Mouse (Mus musculus) heart, adult 2 months (tissue): ENCODE results near the gene Gm14137. TPM values are rescaled to one million over a fixed set of nuclear protein-coding genes. Genes with fewer than 3 reads are reported as not detected.
A peak's percentile ranks its signal among the peaks of the same experiment; 100 is the strongest.

Source experiments
- DNase-seq, 2 experiments: peaks; one replicate each; pipeline ENCODE4 v3.0.0; 2021
- H3K27ac ChIP-seq: fragments of 200-600 bp; 2 replicates; pipeline ENCODE4 v1.8.1; 2022
- H3K27me3 ChIP-seq: fragments of 200-500 bp; 2 replicates; pipeline ENCODE4 v1.6.1; 2012; ENCODE audit warnings: mild to moderate bottlenecking, low read length, inconsistent platforms, mixed read lengths; ENCODE audit not compliant: control insufficient read depth, insufficient read depth
- H3K36me3 ChIP-seq: fragments of 200-500 bp; 2 replicates; pipeline ENCODE4 v1.6.1; 2012; ENCODE audit warnings: low read length, inconsistent platforms; ENCODE audit not compliant: control insufficient read depth, insufficient read depth
- H3K4me1 ChIP-seq: fragments of 200-500 bp; 2 replicates; pipeline ENCODE4 v1.6.1; 2011; ENCODE audit warnings: low read length; ENCODE audit not compliant: control insufficient read depth, insufficient read depth
- H3K4me3 ChIP-seq: fragments of 200-600 bp; 2 replicates; pipeline ENCODE4 v1.8.1; 2022
- H3K79me2 ChIP-seq: fragments of 200-500 bp; replicated peaks from 2 replicates; pipeline ENCODE4 v1.6.1; 2012; ENCODE audit warnings: mild to moderate bottlenecking, inconsistent platforms, low read length, moderate library complexity, mixed read lengths; ENCODE audit not compliant: control insufficient read depth, insufficient read depth
- H3K9ac ChIP-seq: fragments of 200-500 bp; 2 replicates; pipeline ENCODE4 v1.6.1; 2012; ENCODE audit warnings: low read depth, mild to moderate bottlenecking, control low read depth, inconsistent platforms, low read length, mixed read lengths
- CTCF ChIP-seq: fragments of 200-600 bp; IDR thresholded peaks from 2 replicates; pipeline ENCODE4 v1.8.1; 2022; ENCODE audit warnings: antibody characterized with exemption, mild to moderate bottlenecking, moderate library complexity
- EP300 ChIP-seq: fragments of 200-500 bp; IDR thresholded peaks from 2 replicates; pipeline ENCODE4 v1.6.1; 2011; ENCODE audit warnings: low read depth, low read length, control low read depth; ENCODE audit not compliant: insufficient read depth
- POLR2A ChIP-seq: fragments of 200-500 bp; IDR thresholded peaks from 2 replicates; pipeline ENCODE4 v1.6.1; 2011; ENCODE audit warnings: mild to moderate bottlenecking, low read depth, low read length, control low read depth; ENCODE audit not compliant: insufficient read depth
- WGBS: fragments of 180-500 bp; shearing (Covaris S2); methylation state at CpG from one replicate; pipeline ENCODE4 v1.1.7; 2018; 5-methylcytosine and 5-hydroxymethylcytosine counted together
- intact Hi-C: fragments of 180-260 bp; cut with DNase I; formaldehyde crosslinking; loops from one replicate; pipeline ENCODE4 v1.15.1; 2025
- polyA plus RNA-seq: library from polyadenylated mRNA; depleted of rRNA; stranded (reverse); fragments of >200 nt; gene quantifications from 2 replicates; pipeline ENCODE4 v1.2.3, GENCODE M21; 2012
- total RNA-seq, 2 experiments: library from RNA; stranded (reverse); gene quantifications; 2 replicates each; pipeline ENCODE4 v1.2.3; 2021

The Gm14137 gene
- total and polyA plus RNA-seq, 3 experiments: 0.04 TPM; not detected in 2

DNA sequence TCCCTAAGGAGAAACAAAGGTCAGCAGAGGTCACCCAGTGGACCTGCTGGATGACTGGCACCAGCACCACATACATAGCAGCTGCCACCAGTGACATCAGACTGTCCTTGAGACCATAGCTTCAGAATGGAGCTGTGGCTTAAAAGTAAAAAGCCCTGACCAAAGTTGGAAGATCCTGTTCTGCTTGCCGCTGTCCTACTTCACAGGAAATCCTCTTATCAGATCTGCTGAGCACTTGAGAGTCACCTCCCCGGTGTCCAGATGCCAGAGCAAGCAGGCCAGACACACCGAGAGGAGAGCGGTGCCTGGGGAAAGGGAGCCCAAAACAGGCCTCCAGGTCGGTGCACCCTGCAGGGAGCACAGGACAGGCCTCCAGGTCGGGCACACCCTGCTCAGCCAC is 22.1 kb upstream of the Gm14137 start:
- TF ChIP-seq CTCF: no peak
- TF ChIP-seq EP300: no peak
- no peak for TF ChIP-seq POLR2A
- intact Hi-C loops: loop anchor here (5.0 kb wide), 1 partner anchor 40 kb away; the partner anchor contains the start of gene Rad51
- WGBS: 39% methylated on average over 6 of the region's 6 CpGs
- Histone ChIP-seq H3K27ac (no peak overlapping the region), H3K9ac (no peak overlapping the region), H3K79me2 (no peaks in the 10 kb centered on the region), H3K27me3 (no peaks in the 10 kb centered on the region), H3K4me3 (no peak overlapping the region), H3K36me3 (peaks cover 3% of the 10 kb centered on the region; the same call in 1 of the 2 replicates), H3K4me1 (peaks cover 6% of the 10 kb centered on the region)
- DNase-seq: no peak

GRCm38 (mm10) chr2:119154683-119155082 is 19.6 kb upstream of the Gm14137 start:
- no peak overlapping the region for H3K9ac ChIP-seq
- H3K36me3 ChIP-seq: peaks cover 3% of the 10 kb centered on the region; the same call in 1 of the 2 replicates
- intact Hi-C loops: loop anchor here (5.0 kb wide), 1 partner anchor 42 kb away; the partner anchor contains the start of gene Rad51
- TF ChIP-seq EP300: no peak
- no peak for TF ChIP-seq CTCF
- no peak for TF ChIP-seq POLR2A
- no peaks in the 10 kb centered on the region for H3K27me3 ChIP-seq
- H3K4me1 ChIP-seq: peaks cover 6% of the 10 kb centered on the region
- no peaks in the 10 kb centered on the region for H3K79me2 ChIP-seq
- no peak for DNase-seq
- WGBS: 76% methylated on average over 2 of the region's 2 CpGs
- no peak overlapping the region for H3K4me3 ChIP-seq
- H3K27ac ChIP-seq: no peak overlapping the region

DNA sequence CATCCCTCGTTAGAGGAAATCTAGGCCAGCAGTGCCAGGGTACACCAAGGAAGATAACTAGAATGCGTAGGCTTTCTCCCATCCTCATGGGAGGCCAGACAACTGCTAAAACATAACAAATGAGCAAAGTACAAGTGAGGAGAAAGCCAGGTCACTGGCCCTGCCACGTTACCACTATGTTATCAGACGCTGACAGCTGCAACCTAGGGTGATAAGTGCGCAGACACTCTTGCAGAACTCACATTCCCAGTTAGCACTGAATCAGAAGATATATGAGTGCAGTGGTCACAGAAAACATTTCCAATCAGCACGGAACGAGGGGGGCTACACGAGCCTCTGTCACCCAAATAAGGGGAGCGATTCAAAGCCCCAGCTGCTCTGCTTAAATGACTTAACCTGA is 18.9 kb upstream of the Gm14137 start:
- no peaks in the 10 kb centered on the region for H3K27me3 ChIP-seq
- no peak for TF ChIP-seq EP300
- no peak for TF ChIP-seq CTCF
- H3K4me3 ChIP-seq: peak overlapping the region; percentile 100; the same call in 1 of the 2 replicates
- 36% methylated on average over 9 of the region's 9 CpGs for WGBS
- intact Hi-C loops: no loop called here
- peaks cover 6% of the 10 kb centered on the region for H3K4me1 ChIP-seq
- H3K36me3 ChIP-seq: peaks cover 3% of the 10 kb centered on the region; the same call in 1 of the 2 replicates
- H3K27ac ChIP-seq: no peak overlapping the region
- DNase-seq: no peak
- H3K79me2 ChIP-seq: no peaks in the 10 kb centered on the region
- no peak overlapping the region for H3K9ac ChIP-seq

- Histone ChIP-seq H3K27ac (peak overlapping the region; percentile 76), H3K4me1 (peaks cover 6% of the 10 kb centered on the region), H3K4me3 (peak overlapping the region; percentile 100), H3K79me2 (no peaks in the 10 kb centered on the region), H3K9ac (peak overlapping the region; percentile 75), H3K27me3 (no peaks in the 10 kb centered on the region), H3K36me3 (peaks cover 3% of the 10 kb centered on the region; the same call in 1 of the 2 replicates)
- no peak for TF ChIP-seq CTCF
- TF ChIP-seq POLR2A: no peak
- TF ChIP-seq EP300: no peak
- no peak for DNase-seq
- 2% methylated on average over 34 of the region's 34 CpGs for WGBS
- intact Hi-C loops: no loop called here
These were observed 18.1 kb upstream of the Gm14137 start for GRCm38 (mm10) chr2:119156081-119156680.

DNA sequence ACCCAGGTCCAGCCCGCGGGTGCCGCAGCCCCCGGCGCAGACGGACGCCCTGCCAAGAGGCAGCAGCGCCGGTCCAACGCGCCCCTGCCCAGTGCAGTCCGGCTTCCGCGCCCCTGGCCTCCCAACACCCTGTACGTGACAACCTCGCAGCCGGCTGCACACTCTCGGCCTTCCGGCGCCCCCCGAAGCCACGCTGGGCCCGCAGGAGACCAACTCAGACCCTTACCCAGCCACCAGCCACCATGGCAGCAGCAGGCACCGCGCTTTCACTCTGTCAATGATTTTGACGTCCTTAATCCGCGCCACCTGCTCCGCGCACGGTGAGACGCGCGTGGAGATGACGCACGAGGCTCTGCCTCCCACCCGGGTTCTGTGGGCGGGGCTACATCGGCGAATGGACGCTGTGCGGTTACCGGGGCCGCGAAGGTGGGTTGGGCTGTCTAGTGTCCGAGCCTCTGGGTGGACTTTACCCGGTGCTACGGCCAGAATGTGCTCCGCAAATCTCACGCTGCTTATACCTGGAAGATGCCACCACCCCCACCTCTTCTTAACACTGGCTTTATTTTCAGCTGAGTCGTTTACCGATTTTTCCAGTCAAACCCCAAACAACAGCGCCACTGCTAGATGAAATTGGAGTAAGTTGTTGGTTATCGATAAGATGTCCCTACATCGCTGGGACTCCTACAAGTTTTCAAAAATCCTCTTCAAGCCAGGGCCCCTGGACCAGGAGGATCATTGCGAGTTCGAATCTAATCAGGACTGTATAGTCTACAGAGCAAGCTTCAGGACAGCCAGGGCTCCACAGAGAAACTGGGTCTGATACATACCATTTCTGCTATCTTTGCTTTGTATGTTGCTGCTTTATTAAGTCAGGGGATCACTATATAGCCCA is 17.4 kb upstream of the Gm14137 start, which contains the start of gene Rmdn3:
Gene Rmdn3, minus strand, starts transcription at position 354 of the 892 bp plus-strand sequence.
- Histone ChIP-seq H3K9ac (peak within 1 kb of the TSS; percentile 75), H3K79me2 (no peaks in the 10 kb centered on the region), H3K27ac (peak within 1 kb of the TSS; percentile 76), H3K36me3 (peaks cover 3% of the 10 kb centered on the region; the same call in 1 of the 2 replicates), H3K27me3 (no peaks in the 10 kb centered on the region), H3K4me1 (peaks cover 6% of the 10 kb centered on the region), H3K4me3 (peak within 1 kb of the TSS; percentile 100)
- DNase-seq: peak; percentile 93 to 94
- peak; percentile 36; the same call in 1 of the 2 replicates for TF ChIP-seq EP300
- no peak for TF ChIP-seq CTCF
- peak; percentile 68; the same call in 1 of the 2 replicates for TF ChIP-seq POLR2A
- 1% methylated on average over 57 of the region's 57 CpGs for WGBS
- intact Hi-C loops: no loop called here
